Mouse (Mus musculus) gastrocnemius, adult 2 months (tissue): ENCODE results near the gene Kcnn3. TPM values are rescaled to one million over a fixed set of nuclear protein-coding genes. Genes with fewer than 3 reads are reported as not detected.

Source experiments
- DNase-seq: peaks from one replicate; pipeline ENCODE4 v3.0.0; 2022
- H3K27ac ChIP-seq: fragments of 200-600 bp; 2 replicates; pipeline ENCODE4 v1.8.1; 2022; ENCODE audit warnings: mild to moderate bottlenecking
- H3K4me3 ChIP-seq: fragments of 200-600 bp; 2 replicates; pipeline ENCODE4 v1.8.1; 2022; ENCODE audit warnings: mild to moderate bottlenecking, moderate library complexity
- CTCF ChIP-seq: fragments of 200-600 bp; IDR thresholded peaks from 2 replicates; pipeline ENCODE4 v1.8.1; 2022; ENCODE audit warnings: antibody characterized with exemption, mild to moderate bottlenecking, moderate library complexity
- intact Hi-C: fragments of 180-260 bp; cut with DNase I; formaldehyde crosslinking; loops from one replicate; pipeline ENCODE4 v1.15.1; 2025
- total RNA-seq, 2 experiments: library from RNA; stranded (reverse); gene quantifications; 2 replicates each; pipeline ENCODE4 v1.2.3; 2021

The Kcnn3 gene
- total RNA-seq, 2 experiments from 2014 or later: 1.4 to 4.1 TPM

- no peak for DNase-seq
- H3K4me3 ChIP-seq: no peak overlapping the region
- H3K27ac ChIP-seq: no peak overlapping the region
- intact Hi-C loops: loop anchor here (10.0 kb wide), 1 partner anchor 341 kb away; the partner anchor contains the start of gene Adam15
- TF ChIP-seq CTCF: no peak
These were observed 166.1 kb downstream of the Kcnn3 start for GRCm38 (mm10) chr3:89686031-89686430.

GRCm38 (mm10) chr3:89688694-89689581, 169.0 kb downstream of the Kcnn3 start:
- Histone ChIP-seq H3K4me3 (peak overlapping the region; percentile 55), H3K27ac (no peak overlapping the region)
- intact Hi-C loops: loop anchor here (1.0 to 10.0 kb wide), 2 partner anchors 177 to 344 kb away; partner anchors contain the start of gene Adam15
- TF ChIP-seq CTCF: peak; percentile 99
- DNase-seq: peak; percentile 79

GRCm38 (mm10) chr3:89691776-89692175, 171.8 kb downstream of the Kcnn3 start:
- no peak for DNase-seq
- no peak overlapping the region for H3K27ac ChIP-seq
- no peak overlapping the region for H3K4me3 ChIP-seq
- TF ChIP-seq CTCF: no peak
- intact Hi-C loops: no loop called here

DNA sequence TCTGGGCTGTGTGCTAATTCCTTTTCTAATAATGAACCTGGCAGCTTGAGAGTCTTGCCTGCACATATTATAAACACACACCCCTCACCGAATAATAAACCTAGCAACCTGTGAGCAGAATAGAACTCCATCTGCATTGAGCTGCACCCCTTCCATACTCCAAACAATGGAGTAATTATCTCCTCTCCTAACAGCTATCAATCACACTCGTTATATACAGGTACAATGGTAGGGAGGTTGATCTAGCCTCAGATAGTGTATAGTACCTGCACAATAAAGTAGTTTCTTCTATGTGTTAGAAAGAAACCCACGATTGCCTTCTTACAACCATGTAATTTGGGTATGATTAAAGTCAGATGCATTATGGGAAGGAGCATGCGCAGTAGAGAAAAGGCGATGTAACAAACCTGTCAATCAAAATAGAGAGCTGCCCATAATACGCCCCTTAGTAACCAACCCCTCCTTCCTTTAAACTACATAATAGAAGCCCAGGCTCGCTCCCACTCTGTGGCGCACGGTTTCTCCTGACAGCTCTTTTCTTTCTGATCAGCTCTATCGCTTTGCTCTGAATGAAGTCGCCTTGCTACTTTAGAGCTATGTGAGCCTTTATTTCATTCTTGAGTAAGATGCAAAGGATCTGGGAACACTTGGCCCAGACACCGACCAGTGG, 176.3 kb downstream of the Kcnn3 start:
- no peak for TF ChIP-seq CTCF
- no peak overlapping the region for H3K4me3 ChIP-seq
- H3K27ac ChIP-seq: no peak overlapping the region
- no peak for DNase-seq
- intact Hi-C loops: no loop called here

DNA sequence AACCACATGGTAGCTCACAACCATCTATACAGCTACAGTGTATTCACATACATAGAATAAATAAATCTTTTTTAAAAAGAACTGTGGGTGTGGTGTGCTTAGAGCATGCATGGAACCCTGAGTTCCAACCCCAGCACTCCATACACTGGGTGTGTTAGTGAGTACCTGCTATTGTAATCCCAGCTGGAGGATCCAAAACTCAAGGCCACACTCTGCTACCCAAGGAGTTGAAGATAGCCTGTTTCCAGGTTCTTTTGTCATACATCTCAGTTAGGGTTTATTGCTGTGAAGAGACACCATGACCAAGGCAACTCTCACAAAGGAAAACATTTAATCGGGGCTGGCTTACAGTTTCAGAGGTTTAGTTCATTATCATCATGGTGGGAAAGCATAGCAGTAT, 179.0 kb downstream of the Kcnn3 start:
- no peak for DNase-seq
- no peak overlapping the region for H3K27ac ChIP-seq
- TF ChIP-seq CTCF: no peak
- no peak overlapping the region for H3K4me3 ChIP-seq
- intact Hi-C loops: no loop called here

DNA sequence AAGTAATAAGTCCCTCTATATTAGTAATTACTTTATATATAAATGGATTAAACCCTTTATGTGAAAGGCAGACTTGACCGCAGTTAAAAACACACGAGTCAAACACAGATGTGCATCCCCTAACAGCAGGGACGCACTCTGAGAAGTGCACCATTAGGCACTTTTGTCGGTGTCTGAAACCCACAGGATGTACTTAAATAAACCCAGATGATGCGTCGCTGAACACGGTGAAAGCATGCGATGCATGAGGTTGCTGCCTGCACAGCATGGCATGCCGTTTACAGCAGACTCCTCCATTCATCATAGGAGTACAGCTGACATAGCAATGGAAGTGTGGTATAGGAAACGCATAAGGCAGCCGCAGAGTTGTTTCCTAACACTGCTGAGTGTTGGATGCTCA, 180.5 kb downstream of the Kcnn3 start:
- DNase-seq: no peak
- H3K4me3 ChIP-seq: no peak overlapping the region
- no peak overlapping the region for H3K27ac ChIP-seq
- TF ChIP-seq CTCF: no peak
- intact Hi-C loops: no loop called here

GRCm38 (mm10) chr3:89703596-89703995, 183.6 kb downstream of the Kcnn3 start:
- no peak overlapping the region for H3K27ac ChIP-seq

DNA sequence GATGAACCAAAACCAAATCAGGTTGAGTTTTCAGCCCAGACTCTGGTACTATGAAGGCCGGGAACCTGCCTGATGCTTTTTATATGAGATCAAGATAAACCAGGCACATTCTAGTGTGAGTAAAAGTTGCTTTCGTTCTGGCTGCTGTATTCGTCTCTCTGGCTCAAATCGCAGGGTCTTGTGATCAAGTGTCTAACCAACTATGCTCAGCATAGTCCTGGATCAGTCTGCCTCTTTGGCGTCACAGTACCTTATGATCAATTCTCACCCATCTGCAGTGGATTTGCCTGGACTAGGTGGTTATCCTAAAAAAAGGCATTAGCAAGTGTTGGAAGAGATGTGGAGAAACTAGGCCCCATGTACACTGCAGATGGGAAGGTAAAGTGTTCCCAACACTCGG, 184.1 kb downstream of the Kcnn3 start:
- DNase-seq: no peak
- H3K4me3 ChIP-seq: no peak overlapping the region
- intact Hi-C loops: no loop called here
- no peak overlapping the region; the same call in 1 of the 2 replicates for H3K27ac ChIP-seq
- no peak for TF ChIP-seq CTCF

More at GRCm38 (mm10) chr3:89703596-89703995, 183.6 kb downstream of the Kcnn3 start:
- DNase-seq: peak; percentile 28
- no peak for TF ChIP-seq CTCF
- intact Hi-C loops: no loop called here
- no peak overlapping the region for H3K4me3 ChIP-seq

GRCm38 (mm10) chr3:89714359-89715206, 194.6 kb downstream of the Kcnn3 start, which contains the start of gene Adar:
Adar (plus strand) TSS chr3:89715022.
- peak within 1 kb of the TSS; percentile 50 for H3K27ac ChIP-seq
- peak within 1 kb of the TSS; percentile 91 for H3K4me3 ChIP-seq
- peak; percentile 70 for DNase-seq
- peak; percentile 80 for TF ChIP-seq CTCF
- intact Hi-C loops: loop anchor here (2.0 to 5.0 kb wide), 3 partner anchors 16 to 143 kb away; partner anchors contain the start of gene Ube2q1

- intact Hi-C loops: loop anchor here (2.0 kb wide), 2 partner anchors 15 to 57 kb away; partner anchors contain the start of gene Ube2q1
- H3K27ac ChIP-seq: peak overlapping the region; percentile 50
- no peak for TF ChIP-seq CTCF
- DNase-seq: peak; percentile 39
- peak overlapping the region; percentile 91 for H3K4me3 ChIP-seq
These were observed 195.4 kb downstream of the Kcnn3 start for GRCm38 (mm10) chr3:89715207-89715966.

DNA sequence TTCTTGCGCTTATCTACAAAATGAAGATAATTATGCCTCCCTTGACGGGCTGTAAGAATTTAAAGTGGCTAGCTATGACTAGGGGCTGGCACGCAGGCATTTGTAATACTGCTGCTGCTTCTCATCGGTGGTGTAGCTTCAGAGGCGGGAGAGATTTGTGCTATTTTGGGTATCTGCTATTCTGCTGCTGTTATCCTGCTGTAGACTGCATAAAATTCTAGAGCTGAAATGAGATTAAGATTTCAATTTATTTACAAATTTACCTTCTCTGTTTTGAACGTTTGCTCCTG, 195.9 kb downstream of the Kcnn3 start:
- intact Hi-C loops: loop anchor here (2.0 kb wide), 2 partner anchors 15 to 57 kb away; partner anchors contain the start of gene Ube2q1
- no peak for TF ChIP-seq CTCF
- DNase-seq: no peak
- peak overlapping the region; percentile 91 for H3K4me3 ChIP-seq
- H3K27ac ChIP-seq: no peak overlapping the region
